Mouse (Mus musculus): ENCODE measurements around the gene Il1a. TPM values are rescaled to one million over a fixed set of nuclear protein-coding genes. Genes with fewer than 3 reads are reported as not detected.

Gene Il1a
- 0.22 and 0.23 TPM in 2 replicates for polyA plus RNA-seq (2015; fragmentation: Nextera tagmentation; extraction: Ambion mirVana)

DNA sequence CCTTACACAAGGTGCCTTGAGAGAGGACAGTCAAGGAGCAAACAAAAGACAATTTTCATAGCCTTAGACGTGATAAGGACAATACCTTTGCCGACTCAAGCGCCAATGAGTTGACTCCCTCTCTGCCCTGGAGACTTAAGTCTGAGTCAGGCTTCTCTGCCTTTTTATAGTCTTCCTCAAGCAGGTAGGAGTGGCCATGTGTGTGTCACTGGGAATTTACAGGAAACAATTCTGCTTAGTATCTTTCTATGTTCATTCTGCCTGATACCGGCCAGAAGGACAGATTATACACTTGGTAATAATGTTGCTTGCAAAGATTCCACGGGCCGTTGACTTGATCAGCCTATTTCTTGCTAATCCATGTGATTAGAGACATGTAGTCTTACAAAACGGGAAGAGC is at the start of gene Il1a:
TSS of gene Il1a (minus strand) at position 137 of the 400 bp plus-strand sequence.
- H3K9me3 ChIP-seq (replicated peaks) = no peaks in the 10 kb centered on the region
- H3K4me1 ChIP-seq = no peaks in the 10 kb centered on the region
- H3K4me3 ChIP-seq = no peak within 1 kb of the TSS
- 83% methylated on average over 7 of the region's 7 CpGs for WGBS
- H3K9ac ChIP-seq = no peak within 1 kb of the TSS
- no peaks in the 10 kb centered on the region for H3K27me3 ChIP-seq
- no peak within 1 kb of the TSS for H3K4me2 ChIP-seq
- no peaks in the 10 kb centered on the region for H3K36me3 ChIP-seq (ENCODE audit: poor library complexity, severe bottlenecking)
- H3K27ac ChIP-seq = no peak within 1 kb of the TSS
- no peak for ATAC-seq

DNA sequence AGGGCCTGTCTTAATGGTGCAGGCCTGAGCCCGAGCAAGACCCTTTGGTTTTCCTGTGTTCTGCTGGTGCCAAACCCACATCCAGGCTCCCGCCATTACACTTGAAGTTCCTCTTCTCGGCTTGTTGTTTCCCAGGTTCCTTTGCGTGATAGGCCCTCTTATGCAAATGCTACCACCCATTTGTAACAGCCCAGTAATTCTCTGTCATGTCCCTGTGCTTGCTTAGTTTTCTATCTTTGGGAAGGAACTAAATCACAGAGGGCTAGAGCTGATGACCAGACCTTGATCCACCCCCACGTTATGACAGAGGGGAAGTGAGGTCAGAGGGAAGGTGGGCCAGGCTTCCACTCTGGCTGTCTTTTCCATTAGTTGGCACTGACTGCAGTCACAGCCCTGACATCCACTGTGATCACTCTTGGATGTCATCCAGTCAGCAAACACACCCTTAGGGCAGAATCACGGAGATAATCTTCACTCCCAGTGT is 28.4 kb upstream of the Il1a start:
- Histone ChIP-seq H3K4me3 (no peak overlapping the region), H3K4me2 (no peak overlapping the region), H3K36me3 (ENCODE audit: poor library complexity, severe bottlenecking) (no peaks in the 10 kb centered on the region), H3K27me3 (no peaks in the 10 kb centered on the region), H3K4me1 (no peaks in the 10 kb centered on the region), H3K27ac (no peak overlapping the region), H3K9me3 (replicated peaks) (peaks cover 6% of the 10 kb centered on the region), H3K9ac (no peak overlapping the region)
- 81% methylated on average over 6 of the region's 6 CpGs for WGBS
- ATAC-seq = no peak

DNA sequence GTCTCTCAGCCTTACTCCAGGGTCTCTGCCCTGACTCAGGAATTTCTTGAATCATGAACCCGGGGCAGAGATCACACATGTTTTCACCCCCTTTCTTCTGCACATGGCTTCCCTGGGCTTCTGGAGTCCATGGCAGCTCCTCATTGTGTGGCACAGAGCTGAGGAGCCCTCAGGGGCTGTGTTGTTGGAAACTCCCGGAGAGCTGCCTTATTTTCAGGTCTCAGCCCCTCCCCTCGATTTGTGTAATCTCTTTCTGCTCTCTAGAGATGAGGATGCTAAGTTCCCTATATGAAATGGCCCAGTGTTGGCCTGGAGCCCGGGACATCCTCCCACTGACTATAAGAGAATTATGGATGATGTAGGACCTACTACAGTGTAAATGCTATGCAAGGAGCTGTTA is 23.7 kb upstream of the Il1a start:
- no peak for ATAC-seq

DNA sequence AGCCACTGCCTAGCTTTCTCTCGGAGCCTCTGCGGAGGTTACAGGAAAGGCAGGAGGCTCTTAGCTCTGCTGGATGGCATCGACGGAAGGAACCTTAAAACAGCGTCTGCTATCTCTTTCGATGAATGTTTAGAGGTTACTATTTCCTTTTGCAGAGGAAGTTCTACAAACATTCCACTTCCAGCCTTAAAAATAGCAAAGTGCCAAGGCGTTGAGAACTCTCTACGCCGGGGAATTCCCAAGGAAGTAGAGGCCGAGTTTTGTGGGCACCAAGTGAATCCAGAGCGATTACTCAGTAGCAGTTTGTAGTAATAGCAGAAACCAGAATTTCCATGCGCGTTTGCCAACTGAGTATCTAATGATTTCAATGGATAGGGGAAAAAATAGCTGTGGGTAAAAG is 20.8 kb upstream of the Il1a start:
- H3K4me3 ChIP-seq = no peak overlapping the region
- H3K27ac ChIP-seq = no peak overlapping the region
- no peak overlapping the region for H3K4me2 ChIP-seq
- no peaks in the 10 kb centered on the region for H3K4me1 ChIP-seq
- H3K9me3 ChIP-seq (replicated peaks) = no peaks in the 10 kb centered on the region
- no peak overlapping the region for H3K9ac ChIP-seq
- H3K36me3 ChIP-seq (ENCODE audit: poor library complexity, severe bottlenecking) = no peaks in the 10 kb centered on the region
- ATAC-seq = no peak
- WGBS = 92% methylated on average over 13 of the region's 13 CpGs
- H3K27me3 ChIP-seq = no peaks in the 10 kb centered on the region

More for the DNA sequence above, 23.7 kb upstream of the Il1a start:
- Histone ChIP-seq H3K4me3 (no peak overlapping the region), H3K9me3 (replicated peaks) (no peaks in the 10 kb centered on the region), H3K4me1 (no peaks in the 10 kb centered on the region), H3K4me2 (no peak overlapping the region), H3K27me3 (no peaks in the 10 kb centered on the region), H3K36me3 (ENCODE audit: poor library complexity, severe bottlenecking) (no peaks in the 10 kb centered on the region), H3K9ac (no peak overlapping the region), H3K27ac (no peak overlapping the region)
- 68% methylated on average over 4 of the region's 4 CpGs for WGBS

DNA sequence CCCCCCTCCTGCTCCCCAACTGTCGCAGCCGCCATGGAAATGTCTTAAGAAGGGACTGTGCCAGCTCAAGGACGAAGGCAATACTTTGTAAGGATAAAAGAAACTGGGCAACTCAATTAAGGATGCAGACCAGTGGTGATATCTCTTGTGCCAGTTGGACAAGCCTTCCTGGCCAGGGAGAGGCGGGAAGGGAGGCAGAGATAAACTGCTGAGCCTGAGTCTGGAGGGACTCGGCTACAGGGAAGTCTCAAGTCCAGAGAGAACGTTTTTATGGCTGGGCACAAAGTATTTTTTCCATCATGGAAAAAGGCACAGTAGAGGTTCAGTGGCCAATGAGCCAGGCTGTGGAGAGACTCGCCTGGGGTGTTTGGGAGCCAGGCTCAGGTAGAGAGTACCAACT is 20.3 kb upstream of the Il1a start:
- Histone ChIP-seq H3K4me2 (no peak overlapping the region), H3K27me3 (no peaks in the 10 kb centered on the region), H3K27ac (no peak overlapping the region), H3K36me3 (ENCODE audit: poor library complexity, severe bottlenecking) (no peaks in the 10 kb centered on the region), H3K4me1 (no peaks in the 10 kb centered on the region), H3K4me3 (no peak overlapping the region), H3K9ac (no peak overlapping the region), H3K9me3 (replicated peaks) (no peaks in the 10 kb centered on the region)
- no peak for ATAC-seq
- 70% methylated on average over 7 of the region's 7 CpGs for WGBS

DNA sequence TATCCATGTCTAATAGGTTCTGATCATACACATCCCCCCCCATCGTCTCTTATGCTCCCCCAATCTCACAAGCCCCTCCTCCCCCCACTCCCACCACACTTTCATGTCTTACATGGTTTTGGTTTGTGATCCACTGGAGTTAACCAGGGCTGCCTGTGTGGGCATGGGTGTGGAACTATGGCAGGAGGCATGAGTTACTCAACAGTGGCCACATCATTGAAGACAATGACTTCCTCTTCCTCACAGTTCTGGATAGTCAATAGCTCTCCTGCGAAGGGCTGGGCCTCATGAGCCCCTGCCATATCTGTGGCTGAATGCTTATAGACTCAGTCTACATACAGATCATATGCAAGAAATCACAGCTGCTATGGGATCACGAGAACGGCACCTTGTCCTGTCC is 18.5 kb upstream of the Il1a start:
- ATAC-seq = no peak
- Histone ChIP-seq H3K27me3 (no peaks in the 10 kb centered on the region), H3K27ac (no peak overlapping the region), H3K9me3 (replicated peaks) (no peaks in the 10 kb centered on the region), H3K4me3 (no peak overlapping the region), H3K4me1 (no peaks in the 10 kb centered on the region), H3K36me3 (ENCODE audit: poor library complexity, severe bottlenecking) (no peaks in the 10 kb centered on the region), H3K9ac (no peak overlapping the region), H3K4me2 (no peak overlapping the region)
- 78% methylated on average over 4 of the region's 4 CpGs for WGBS

DNA sequence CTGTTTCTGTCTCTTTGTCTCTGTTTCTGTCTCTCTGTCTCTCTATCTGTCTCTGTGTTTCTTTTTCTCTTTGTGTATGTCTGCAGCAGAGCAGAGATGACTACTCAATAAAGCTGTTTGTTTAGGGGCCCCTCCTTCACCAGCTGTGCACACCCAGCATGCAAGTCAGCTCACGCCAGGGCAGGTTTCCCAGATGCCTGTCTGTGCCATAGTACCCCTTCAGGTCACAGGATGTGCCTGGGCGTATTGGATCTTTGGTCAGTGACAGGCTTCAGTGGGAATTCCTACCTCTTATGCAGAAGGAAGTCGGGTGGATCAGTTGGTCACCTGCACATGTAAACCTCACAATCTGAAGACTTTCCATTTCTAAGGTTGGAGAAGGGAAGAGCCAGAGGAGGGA is 14.4 kb upstream of the Il1a start:
- no peaks in the 10 kb centered on the region for H3K9me3 ChIP-seq (replicated peaks)
- H3K36me3 ChIP-seq (ENCODE audit: poor library complexity, severe bottlenecking) = no peaks in the 10 kb centered on the region
- no peak overlapping the region for H3K27ac ChIP-seq
- no peak overlapping the region for H3K4me3 ChIP-seq
- H3K9ac ChIP-seq = no peak overlapping the region
- 74% methylated on average over 3 of the region's 3 CpGs for WGBS
- no peak for ATAC-seq
- H3K4me2 ChIP-seq = no peak overlapping the region
- no peaks in the 10 kb centered on the region for H3K27me3 ChIP-seq
- H3K4me1 ChIP-seq = no peaks in the 10 kb centered on the region

DNA sequence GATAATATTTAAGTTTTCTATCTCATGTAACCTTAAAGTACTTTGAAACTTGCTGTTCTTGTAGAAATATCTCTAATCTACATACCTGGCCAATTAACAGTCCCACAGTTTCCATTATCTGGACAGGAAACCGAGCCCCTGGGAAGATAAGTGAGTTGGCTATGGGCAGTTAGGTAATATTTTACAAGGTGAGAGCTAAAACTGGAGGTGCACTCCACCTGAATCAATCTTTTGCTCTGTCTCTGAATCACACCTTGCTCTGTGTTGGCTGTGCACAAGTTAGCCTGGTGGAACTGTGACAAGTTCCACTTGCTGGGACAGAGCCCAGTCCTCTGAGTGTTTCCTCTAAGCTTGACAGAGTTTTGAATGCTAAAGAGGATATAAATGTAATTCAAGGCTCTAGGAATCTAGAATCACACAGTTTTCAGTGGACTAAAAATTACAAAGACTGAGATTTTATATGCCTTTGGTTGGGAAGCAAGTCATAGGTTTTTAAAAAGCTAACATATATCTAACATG is 12.4 kb upstream of the Il1a start:
- no peaks in the 10 kb centered on the region for H3K4me1 ChIP-seq
- H3K36me3 ChIP-seq (ENCODE audit: poor library complexity, severe bottlenecking) = no peaks in the 10 kb centered on the region
- no peak overlapping the region for H3K4me2 ChIP-seq
- WGBS = 84% methylated on average over 1 of the region's 1 CpGs
- no peak for ATAC-seq
- no peaks in the 10 kb centered on the region for H3K27me3 ChIP-seq
- H3K9ac ChIP-seq = no peak overlapping the region
- H3K4me3 ChIP-seq = no peak overlapping the region
- no peaks in the 10 kb centered on the region for H3K9me3 ChIP-seq (replicated peaks)
- H3K27ac ChIP-seq = no peak overlapping the region

DNA sequence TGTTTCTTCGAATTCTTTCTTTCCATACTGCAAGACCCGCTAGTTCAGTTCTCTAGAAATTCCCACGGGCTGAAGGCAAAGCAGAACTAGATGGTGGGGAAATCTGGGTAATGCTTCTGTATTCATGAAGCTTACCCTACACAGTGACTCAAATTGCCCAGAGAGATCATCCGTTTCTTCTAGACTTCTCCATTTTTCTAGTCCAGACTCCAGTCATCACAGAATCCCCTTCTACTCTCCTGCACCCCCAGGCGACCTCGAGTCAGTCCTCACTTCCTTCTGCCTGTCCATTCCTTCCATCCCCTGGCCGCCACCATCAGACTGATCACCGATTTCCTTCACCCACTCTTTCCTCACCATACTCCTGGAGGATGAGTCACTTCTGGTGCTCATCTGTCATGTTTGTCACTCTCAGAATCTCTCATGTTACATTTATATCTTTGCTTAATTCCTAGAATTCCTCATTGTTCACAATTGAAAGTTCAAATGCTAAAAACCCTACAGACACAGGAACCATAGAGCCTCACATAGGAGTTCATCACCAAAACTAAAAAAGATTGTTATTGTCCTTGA is 10.3 kb upstream of the Il1a start:
- Histone ChIP-seq H3K4me3 (no peak overlapping the region), H3K27me3 (no peaks in the 10 kb centered on the region), H3K36me3 (ENCODE audit: poor library complexity, severe bottlenecking) (no peaks in the 10 kb centered on the region), H3K4me1 (no peaks in the 10 kb centered on the region), H3K9ac (no peak overlapping the region), H3K4me2 (no peak overlapping the region), H3K9me3 (replicated peaks) (no peaks in the 10 kb centered on the region), H3K27ac (no peak overlapping the region)
- no peak for ATAC-seq
- WGBS = 85% methylated on average over 8 of the region's 8 CpGs

DNA sequence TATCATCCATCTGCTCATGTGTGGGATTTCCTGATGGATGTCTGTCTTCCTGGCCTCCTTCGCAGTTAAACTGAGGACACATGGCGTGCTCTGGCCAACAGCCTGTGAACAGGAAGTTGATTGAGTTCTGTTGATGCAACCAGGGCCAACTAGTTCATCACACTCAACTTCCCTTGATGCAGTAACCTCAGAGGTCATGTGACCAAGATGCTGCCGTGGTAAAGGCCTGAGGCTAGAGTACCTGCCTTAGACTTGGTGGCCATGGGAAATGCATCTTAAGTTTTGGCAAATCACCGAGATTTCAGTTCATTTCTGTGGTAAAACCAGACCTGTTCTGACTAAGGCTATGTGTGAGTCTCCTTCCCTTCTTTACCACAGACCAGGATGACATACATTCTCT is 6.1 kb upstream of the Il1a start:
- Histone ChIP-seq H3K27ac (no peak overlapping the region), H3K4me1 (no peaks in the 10 kb centered on the region), H3K4me2 (no peak overlapping the region), H3K4me3 (no peak overlapping the region), H3K36me3 (ENCODE audit: poor library complexity, severe bottlenecking) (no peaks in the 10 kb centered on the region), H3K9ac (no peak overlapping the region), H3K27me3 (no peaks in the 10 kb centered on the region), H3K9me3 (replicated peaks) (no peaks in the 10 kb centered on the region)
- 81% methylated on average over 4 of the region's 4 CpGs for WGBS
- no peak for ATAC-seq

DNA sequence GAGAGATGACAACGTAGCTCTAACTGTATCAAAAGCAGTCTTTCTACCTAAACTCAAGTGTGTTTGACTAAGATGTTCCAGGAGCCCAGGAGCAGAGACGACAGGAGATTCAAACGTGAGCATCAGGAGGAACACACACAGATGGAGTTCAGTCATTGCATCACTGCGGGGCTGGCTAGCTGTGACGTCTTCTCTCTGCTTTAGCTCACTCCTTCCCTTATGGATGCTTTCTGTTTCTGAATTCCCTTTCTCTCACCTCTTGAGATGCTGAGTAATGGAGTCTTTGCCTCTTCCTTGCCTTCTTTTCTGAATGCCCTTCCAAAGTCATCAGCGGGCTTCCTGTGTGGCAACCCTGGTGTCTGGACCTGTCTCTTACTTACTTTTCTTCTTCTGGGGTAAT is 5.1 kb upstream of the Il1a start:
- H3K9ac ChIP-seq = no peak overlapping the region
- H3K27me3 ChIP-seq = no peaks in the 10 kb centered on the region
- WGBS = 81% methylated on average over 6 of the region's 6 CpGs
- no peak overlapping the region for H3K27ac ChIP-seq
- no peak overlapping the region for H3K4me3 ChIP-seq
- no peak overlapping the region for H3K4me2 ChIP-seq
- no peaks in the 10 kb centered on the region for H3K4me1 ChIP-seq
- no peaks in the 10 kb centered on the region for H3K9me3 ChIP-seq (replicated peaks)
- ATAC-seq = no peak
- no peaks in the 10 kb centered on the region for H3K36me3 ChIP-seq (ENCODE audit: poor library complexity, severe bottlenecking)

DNA sequence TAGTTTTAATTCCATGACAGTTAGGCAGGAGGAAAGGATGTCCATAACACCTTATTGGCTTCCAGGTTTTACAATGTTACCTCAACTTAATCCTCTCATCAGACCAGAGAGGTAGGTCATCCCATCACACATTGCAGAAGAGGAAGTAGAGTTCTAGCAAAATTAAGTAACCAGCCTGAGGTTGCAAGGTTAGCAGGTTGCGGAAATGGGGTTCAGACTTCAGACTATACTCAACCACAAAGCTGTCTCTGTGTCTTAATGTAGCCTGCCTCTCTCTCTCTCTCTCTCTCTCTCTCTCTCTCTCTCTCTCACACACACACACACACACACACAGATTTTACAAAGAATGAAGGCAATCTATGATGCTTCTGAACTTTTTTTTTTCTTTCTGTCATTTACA is 4.2 kb upstream of the Il1a start:
- H3K9ac ChIP-seq = no peak overlapping the region
- H3K4me1 ChIP-seq = no peaks in the 10 kb centered on the region
- H3K36me3 ChIP-seq (ENCODE audit: poor library complexity, severe bottlenecking) = no peaks in the 10 kb centered on the region
- no peak overlapping the region for H3K27ac ChIP-seq
- H3K9me3 ChIP-seq (replicated peaks) = no peaks in the 10 kb centered on the region
- no peak overlapping the region for H3K4me3 ChIP-seq
- H3K4me2 ChIP-seq = no peak overlapping the region
- H3K27me3 ChIP-seq = no peaks in the 10 kb centered on the region
- ATAC-seq = no peak
- WGBS = 100% methylated on average over 1 of the region's 1 CpGs

DNA sequence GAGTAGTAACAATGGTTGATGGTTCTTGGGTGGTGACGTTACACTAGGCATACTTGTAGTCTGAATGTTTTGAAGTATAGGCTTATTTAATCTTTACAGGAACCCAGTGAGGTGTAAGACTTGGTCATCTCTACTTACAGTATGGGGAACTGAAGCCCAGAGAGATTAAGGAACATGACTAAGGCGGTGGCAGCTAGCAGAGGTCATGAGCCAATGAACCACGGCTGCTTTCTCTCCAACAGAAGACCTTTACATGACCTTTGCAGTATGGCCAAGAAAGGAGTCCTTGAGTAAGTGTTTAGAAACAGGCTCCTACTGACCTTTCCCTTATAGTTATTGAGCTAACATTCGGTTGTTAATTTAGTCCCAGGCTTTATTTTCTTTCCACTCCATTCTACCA is 3.8 kb downstream of the Il1a start:
- H3K4me3 ChIP-seq = no peak overlapping the region
- H3K4me1 ChIP-seq = no peaks in the 10 kb centered on the region
- no peak overlapping the region for H3K9ac ChIP-seq
- no peak overlapping the region for H3K4me2 ChIP-seq
- no peaks in the 10 kb centered on the region for H3K36me3 ChIP-seq (ENCODE audit: poor library complexity, severe bottlenecking)
- 85% methylated on average over 4 of the region's 4 CpGs for WGBS
- H3K27me3 ChIP-seq = no peaks in the 10 kb centered on the region
- H3K27ac ChIP-seq = no peak overlapping the region
- no peak for ATAC-seq
- no peaks in the 10 kb centered on the region for H3K9me3 ChIP-seq (replicated peaks)

All from forebrain, embryonic 13.5 days (tissue).